Mouse (Mus musculus) common myeloid progenitor, adult 5-6 weeks (primary cell): ENCODE data around the gene Msl2. TPM values are rescaled to one million over a fixed set of nuclear protein-coding genes. Genes with fewer than 3 reads are reported as not detected.

ENCODE experiments used
- ATAC-seq: replicated peaks from 2 replicates; pipeline ENCODE4 v1.8.0; 2016; ENCODE audit warnings: low read depth, mild to moderate bottlenecking, moderate TSS enrichment, inconsistent platforms; ENCODE audit not compliant: poor library complexity, severe bottlenecking
- total RNA-seq: library from RNA; stranded (forward); fragments of 200-1000, 187-1606 nt; gene quantifications from 2 replicates; pipeline ENCODE4 v1.2.3, GENCODE M21; 2017

Msl2 gene
- total RNA-seq, 1 experiment from 2014 or later: 75.5 TPM

- peak; percentile 77 for ATAC-seq
These were observed 587 bp upstream of the Msl2 start for GRCm38 (mm10) chr9:101073041-101073986.

GRCm38 (mm10) chr9:101074332-101075021 lies 576 bp downstream of the Msl2 start:
- ATAC-seq: peak; percentile 9; the same call in 1 of the 2 replicates

GRCm38 (mm10) chr9:101075091-101075581 lies 1.2 kb downstream of the Msl2 start:
- peak; percentile 23 for ATAC-seq

GRCm38 (mm10) chr9:101075694-101076093 lies 1.8 kb downstream of the Msl2 start:
- ATAC-seq: no peak

GRCm38 (mm10) chr9:101076095-101076875 lies 2.4 kb downstream of the Msl2 start:
- 0 out of 2 replicates have a peak, but pooled peaks have one; percentile 10 for ATAC-seq

GRCm38 (mm10) chr9:101077486-101077885 lies 3.6 kb downstream of the Msl2 start:
- ATAC-seq: no peak

- no peak for ATAC-seq
These were observed 4.7 kb downstream of the Msl2 start for GRCm38 (mm10) chr9:101078579-101078978.

GRCm38 (mm10) chr9:101080046-101080685 lies 6.3 kb downstream of the Msl2 start:
- peak; percentile 17; the same call in 1 of the 2 replicates for ATAC-seq

- no peak for ATAC-seq
These were observed 9.8 kb downstream of the Msl2 start for GRCm38 (mm10) chr9:101083728-101084127.

GRCm38 (mm10) chr9:101095425-101095824 lies 21.5 kb downstream of the Msl2 start:
- ATAC-seq: no peak

- ATAC-seq: no peak
These were observed 22.6 kb downstream of the Msl2 start for GRCm38 (mm10) chr9:101096461-101096860.

GRCm38 (mm10) chr9:101097542-101097941 lies 23.6 kb downstream of the Msl2 start:
- ATAC-seq: peak; percentile 41

GRCm38 (mm10) chr9:101099445-101099844 lies 25.5 kb downstream of the Msl2 start:
- ATAC-seq: peak; percentile 53

- ATAC-seq: peak; percentile 33; the same call in 1 of the 2 replicates
These were observed 26.3 kb downstream of the Msl2 start for GRCm38 (mm10) chr9:101100163-101100562.

- no peak for ATAC-seq
These were observed 27.6 kb downstream of the Msl2 start for GRCm38 (mm10) chr9:101101547-101101946.

GRCm38 (mm10) chr9:101102288-101102687 lies 28.4 kb downstream of the Msl2 start:
- no peak for ATAC-seq

- no peak for ATAC-seq
These were observed 31.0 kb downstream of the Msl2 start for GRCm38 (mm10) chr9:101104931-101105330.

- ATAC-seq: no peak
These were observed 31.8 kb downstream of the Msl2 start for GRCm38 (mm10) chr9:101105735-101106134.

GRCm38 (mm10) chr9:101107386-101107785 lies 33.5 kb downstream of the Msl2 start:
- ATAC-seq: no peak
